Mouse (Mus musculus): Measurements from ENCODE around the gene Dmtf1. TPM values are rescaled to one million over a fixed set of nuclear protein-coding genes. Genes with fewer than 3 reads are reported as not detected.
"Not testable (repeated sequence)": the region's sequence is repeated elsewhere in the genome, so short reads cannot be mapped to it uniquely, and the experiment has no call there.

Dmtf1 gene
- polyA plus RNA-seq (2014; fragmentation: Nextera tagmentation; extraction: Ambion mirVana) = 68.2 and 70.1 TPM in 2 replicates

- peaks cover 5% of the 10 kb centered on the region; the same call in 1 of the 2 replicates for H3K4me1 ChIP-seq (ENCODE audit: control insufficient read depth, insufficient read depth, low read length)
- ATAC-seq (peak; percentile 95), DNase-seq (ENCODE audit: low spot score) (peak; percentile 95)
- H3K9me3 ChIP-seq (replicated peaks; ENCODE audit: control insufficient read depth, low read length) = no peaks in the 10 kb centered on the region
- peak within 1 kb of the TSS; percentile 95 for H3K9ac ChIP-seq (ENCODE audit: low read length)
- peak within 1 kb of the TSS; percentile 73 for H3K4me2 ChIP-seq (ENCODE audit: low read length)
- no peaks in the 10 kb centered on the region for H3K27me3 ChIP-seq (replicated peaks; ENCODE audit: control insufficient read depth, insufficient read depth, low read length)
- H3K27ac ChIP-seq (ENCODE audit: low read depth, low read length) = peak within 1 kb of the TSS; percentile 99
- H3K4me3 ChIP-seq (ENCODE audit: low read depth, low read length) = peak within 1 kb of the TSS; percentile 87
- no peaks in the 10 kb centered on the region for H3K36me3 ChIP-seq (ENCODE audit: control insufficient read depth, insufficient read depth, low read length)
- WGBS = under 1% methylated on average over 51 of the region's 64 CpGs
Observed at GRCm38 (mm10) chr5:9161456-9162041, at the start of gene Dmtf1. Gene Dmtf1 (minus strand): TSS chr5:9161776.

GRCm38 (mm10) chr5:9186467-9186866 lies 24.9 kb upstream of the Dmtf1 start:
- H3K9me3 ChIP-seq (replicated peaks; ENCODE audit: control insufficient read depth, low read length) = no peaks in the 10 kb centered on the region
- H3K4me3 ChIP-seq (ENCODE audit: low read depth, low read length) = no peak overlapping the region
- DNase-seq (ENCODE audit: low spot score) (no peak), ATAC-seq (no peak)
- H3K9ac ChIP-seq (ENCODE audit: low read length) = no peak overlapping the region
- 74% methylated on average over 1 of the region's 1 CpGs for WGBS
- H3K27me3 ChIP-seq (replicated peaks; ENCODE audit: control insufficient read depth, insufficient read depth, low read length) = no peaks in the 10 kb centered on the region
- no peaks in the 10 kb centered on the region for H3K36me3 ChIP-seq (ENCODE audit: control insufficient read depth, insufficient read depth, low read length)
- H3K4me1 ChIP-seq (ENCODE audit: control insufficient read depth, insufficient read depth, low read length) = no peaks in the 10 kb centered on the region
- H3K27ac ChIP-seq (ENCODE audit: low read depth, low read length) = no peak overlapping the region
- H3K4me2 ChIP-seq (ENCODE audit: low read length) = no peak overlapping the region

- Histone ChIP-seq H3K9me3 (replicated peaks; ENCODE audit: control insufficient read depth, low read length) (no peaks in the 10 kb centered on the region), H3K36me3 (ENCODE audit: control insufficient read depth, insufficient read depth, low read length) (no peaks in the 10 kb centered on the region), H3K9ac (ENCODE audit: low read length) (no peak overlapping the region), H3K4me3 (ENCODE audit: low read depth, low read length) (no peak overlapping the region), H3K4me2 (ENCODE audit: low read length) (no peak overlapping the region), H3K4me1 (ENCODE audit: control insufficient read depth, insufficient read depth, low read length) (no peaks in the 10 kb centered on the region), H3K27ac (ENCODE audit: low read depth, low read length) (no peak overlapping the region), H3K27me3 (replicated peaks; ENCODE audit: control insufficient read depth, insufficient read depth, low read length) (no peaks in the 10 kb centered on the region)
- DNase-seq (ENCODE audit: low spot score) (no peak), ATAC-seq (no peak)
- 56% methylated on average over 2 of the region's 2 CpGs for WGBS
Observed at GRCm38 (mm10) chr5:9173295-9173694, 11.7 kb upstream of the Dmtf1 start.

DNA sequence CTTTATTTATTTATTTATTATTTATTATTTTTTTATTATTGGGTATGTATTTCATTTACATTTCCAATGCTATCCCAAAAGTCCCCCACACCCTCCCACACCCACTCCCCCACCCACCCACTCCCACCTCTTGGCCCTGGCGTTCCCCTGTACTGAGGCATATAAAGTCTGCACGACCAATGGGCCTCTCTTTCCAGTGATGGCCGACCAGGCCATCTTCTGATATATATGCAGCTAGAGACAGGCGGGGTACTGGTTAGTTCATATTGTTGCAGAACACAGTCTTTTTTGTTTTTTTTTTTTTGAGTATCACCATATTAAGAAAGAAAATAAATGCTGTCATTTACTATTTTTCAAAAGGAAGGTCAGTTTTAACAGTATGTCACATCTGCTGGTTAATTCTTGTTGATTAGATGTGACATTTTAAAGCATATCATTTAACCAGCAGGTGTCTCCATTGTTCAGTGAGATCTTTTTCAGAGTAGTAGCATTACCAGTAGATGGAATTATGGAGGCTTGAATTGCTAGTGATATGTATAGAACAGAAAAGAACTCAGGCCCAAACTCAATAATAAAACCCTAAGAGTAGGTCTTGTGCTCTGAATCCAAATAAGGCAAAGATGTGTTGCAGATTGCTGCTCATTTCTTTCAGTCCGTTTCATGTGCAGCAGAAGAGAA lies 7.9 kb upstream of the Dmtf1 start:
- H3K36me3 ChIP-seq (ENCODE audit: control insufficient read depth, insufficient read depth, low read length); H3K4me1 ChIP-seq (ENCODE audit: control insufficient read depth, insufficient read depth, low read length); H3K4me3 ChIP-seq (ENCODE audit: low read depth, low read length); H3K9me3 ChIP-seq (replicated peaks; ENCODE audit: control insufficient read depth, low read length); H3K4me2 ChIP-seq (ENCODE audit: low read length); H3K27me3 ChIP-seq (replicated peaks; ENCODE audit: control insufficient read depth, insufficient read depth, low read length); H3K27ac ChIP-seq (ENCODE audit: low read depth, low read length); H3K9ac ChIP-seq (ENCODE audit: low read length): not testable (repeated sequence)
- DNase-seq (ENCODE audit: low spot score) (peak; percentile 70), ATAC-seq (peak; percentile 74)
- 76% methylated on average over 4 of the region's 5 CpGs for WGBS

- H3K9ac ChIP-seq (ENCODE audit: low read length) = no peak overlapping the region
- no peak overlapping the region for H3K27ac ChIP-seq (ENCODE audit: low read depth, low read length)
- no peaks in the 10 kb centered on the region for H3K9me3 ChIP-seq (replicated peaks; ENCODE audit: control insufficient read depth, low read length)
- H3K27me3 ChIP-seq (replicated peaks; ENCODE audit: control insufficient read depth, insufficient read depth, low read length) = no peaks in the 10 kb centered on the region
- ATAC-seq = no peak
- H3K4me3 ChIP-seq (ENCODE audit: low read depth, low read length) = no peak overlapping the region
- no peaks in the 10 kb centered on the region for H3K36me3 ChIP-seq (ENCODE audit: control insufficient read depth, insufficient read depth, low read length)
- 0 out of 2 replicates have a peak, but pooled peaks cover 3% of the 10 kb centered on the region for H3K4me1 ChIP-seq (ENCODE audit: control insufficient read depth, insufficient read depth, low read length)
- DNase-seq (ENCODE audit: low spot score) = no peak
- H3K4me2 ChIP-seq (ENCODE audit: low read length) = no peak overlapping the region
- WGBS = 81% methylated on average over 8 of the region's 8 CpGs
Observed at GRCm38 (mm10) chr5:9166366-9166765, 4.8 kb upstream of the Dmtf1 start.

GRCm38 (mm10) chr5:9165151-9165550 lies 3.6 kb upstream of the Dmtf1 start:
- H3K27ac ChIP-seq (ENCODE audit: low read depth, low read length); ATAC-seq; H3K36me3 ChIP-seq (ENCODE audit: control insufficient read depth, insufficient read depth, low read length); H3K9me3 ChIP-seq (replicated peaks; ENCODE audit: control insufficient read depth, low read length); H3K4me2 ChIP-seq (ENCODE audit: low read length); H3K27me3 ChIP-seq (replicated peaks; ENCODE audit: control insufficient read depth, insufficient read depth, low read length); H3K4me1 ChIP-seq (ENCODE audit: control insufficient read depth, insufficient read depth, low read length); H3K9ac ChIP-seq (ENCODE audit: low read length); H3K4me3 ChIP-seq (ENCODE audit: low read depth, low read length); DNase-seq (ENCODE audit: low spot score): not testable (repeated sequence)
- 84% methylated on average over 10 of the region's 10 CpGs for WGBS

DNA sequence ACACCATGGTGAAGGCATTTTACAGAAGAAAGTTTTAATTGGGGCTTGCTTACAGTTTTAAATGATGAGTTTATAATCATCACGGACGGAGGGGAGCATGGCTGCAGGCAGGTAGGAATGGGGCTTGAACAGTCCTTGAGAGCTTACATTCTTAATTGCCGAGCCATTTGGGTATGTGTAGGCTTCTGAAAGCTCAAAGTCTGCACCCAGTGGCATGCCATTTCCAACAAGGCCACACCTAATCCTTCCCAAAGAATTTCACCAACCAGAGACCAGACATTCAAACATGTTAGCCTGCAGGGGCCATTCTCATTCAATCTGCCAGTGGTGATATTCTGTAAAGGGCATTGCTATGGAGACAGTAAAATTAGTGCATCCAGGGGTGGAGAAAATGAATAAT lies 1.8 kb upstream of the Dmtf1 start:
- peaks cover 5% of the 10 kb centered on the region; the same call in 1 of the 2 replicates for H3K4me1 ChIP-seq (ENCODE audit: control insufficient read depth, insufficient read depth, low read length)
- H3K9ac ChIP-seq (ENCODE audit: low read length) = no peak overlapping the region
- H3K27me3 ChIP-seq (replicated peaks; ENCODE audit: control insufficient read depth, insufficient read depth, low read length) = no peaks in the 10 kb centered on the region
- no peaks in the 10 kb centered on the region for H3K36me3 ChIP-seq (ENCODE audit: control insufficient read depth, insufficient read depth, low read length)
- no peak overlapping the region for H3K4me2 ChIP-seq (ENCODE audit: low read length)
- 87% methylated on average over 3 of the region's 3 CpGs for WGBS
- no peak for ATAC-seq
- H3K9me3 ChIP-seq (replicated peaks; ENCODE audit: control insufficient read depth, low read length) = no peaks in the 10 kb centered on the region
- H3K4me3 ChIP-seq (ENCODE audit: low read depth, low read length) = no peak overlapping the region
- H3K27ac ChIP-seq (ENCODE audit: low read depth, low read length) = no peak overlapping the region
- DNase-seq (ENCODE audit: low spot score) = no peak

DNA sequence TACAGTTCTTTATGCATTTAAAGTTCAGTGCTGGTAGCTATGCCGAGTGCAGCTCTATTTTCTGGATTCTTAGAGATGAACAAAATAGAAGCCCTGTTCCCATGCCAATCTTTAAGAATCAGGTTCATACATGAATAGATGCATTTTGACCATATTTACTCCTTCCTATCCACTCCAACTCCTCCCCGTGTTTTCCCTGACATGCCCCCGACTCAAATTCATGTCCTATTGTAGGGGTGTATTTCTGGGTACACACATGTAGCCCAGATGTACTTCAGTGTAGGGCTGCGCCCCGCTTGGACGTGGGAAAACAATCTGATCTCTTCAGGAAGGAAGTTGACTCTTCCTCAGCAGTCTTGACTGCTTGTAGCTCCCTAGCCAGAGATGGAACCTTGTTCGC lies 512 bp upstream of the Dmtf1 start:
- Histone ChIP-seq H3K36me3 (ENCODE audit: control insufficient read depth, insufficient read depth, low read length) (no peaks in the 10 kb centered on the region), H3K9me3 (replicated peaks; ENCODE audit: control insufficient read depth, low read length) (no peaks in the 10 kb centered on the region), H3K27ac (ENCODE audit: low read depth, low read length) (peak overlapping the region; percentile 99), H3K27me3 (replicated peaks; ENCODE audit: control insufficient read depth, insufficient read depth, low read length) (no peaks in the 10 kb centered on the region), H3K9ac (ENCODE audit: low read length) (peak overlapping the region; percentile 73), H3K4me1 (ENCODE audit: control insufficient read depth, insufficient read depth, low read length) (peaks cover 5% of the 10 kb centered on the region; the same call in 1 of the 2 replicates), H3K4me3 (ENCODE audit: low read depth, low read length) (peak overlapping the region; percentile 87), H3K4me2 (ENCODE audit: low read length) (peak overlapping the region; percentile 73)
- DNase-seq (ENCODE audit: low spot score) (no peak), ATAC-seq (peak; percentile 16)
- 19% methylated on average over 7 of the region's 7 CpGs for WGBS

GRCm38 (mm10) chr5:9160831-9161455 lies 633 bp downstream of the Dmtf1 start:
- peak; percentile 37 for DNase-seq (ENCODE audit: low spot score)
- H3K4me3 ChIP-seq (ENCODE audit: low read depth, low read length) = peak overlapping the region; percentile 87
- under 1% methylated on average over 34 of the region's 55 CpGs for WGBS

More at GRCm38 (mm10) chr5:9160831-9161455, 633 bp downstream of the Dmtf1 start:
- ATAC-seq = peak; percentile 68
- Histone ChIP-seq H3K27ac (ENCODE audit: low read depth, low read length) (peak overlapping the region; percentile 99), H3K9ac (ENCODE audit: low read length) (peak overlapping the region; percentile 95), H3K36me3 (ENCODE audit: control insufficient read depth, insufficient read depth, low read length) (no peaks in the 10 kb centered on the region), H3K4me2 (ENCODE audit: low read length) (peak overlapping the region; percentile 60), H3K9me3 (replicated peaks; ENCODE audit: control insufficient read depth, low read length) (no peaks in the 10 kb centered on the region), H3K4me1 (ENCODE audit: control insufficient read depth, insufficient read depth, low read length) (peaks cover 5% of the 10 kb centered on the region; the same call in 1 of the 2 replicates), H3K27me3 (replicated peaks; ENCODE audit: control insufficient read depth, insufficient read depth, low read length) (no peaks in the 10 kb centered on the region)

Measured in forebrain, embryonic 14.5 days (tissue).